Comparison of ENCODE assay signal across 17 mouse cellular contexts in the genomic region with DNA sequence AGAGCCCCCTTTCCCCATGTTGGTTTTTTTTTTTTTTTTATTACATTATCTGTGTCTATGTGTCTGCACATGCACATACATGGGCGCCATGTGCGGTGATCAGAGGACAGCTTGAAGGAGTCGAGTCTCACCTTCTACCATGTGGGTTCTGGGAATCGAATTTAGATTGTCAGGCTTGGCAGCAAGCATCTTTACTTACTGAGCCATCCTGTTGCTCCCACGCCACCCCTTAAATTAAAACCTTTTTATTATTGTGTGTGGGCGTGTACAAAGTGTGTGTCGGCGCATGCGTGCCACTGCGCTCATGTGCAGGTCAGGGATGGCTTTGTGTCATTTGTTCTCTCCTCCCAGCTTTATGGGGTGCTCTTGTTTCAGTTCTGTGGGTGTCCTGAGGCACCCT. TPM values are rescaled to one million over a fixed set of nuclear protein-coding genes. Genes with fewer than 3 reads are reported as not detected.
DNase-seq lines count a peak whose midpoint lies in the region; TF ChIP-seq lines count a peak whose summit lies in the region.
"Had no signal": no experiment of that assay in that cellular context is flagged by ENCODE, and none has a peak within 500 bp of the region (broad histone marks: within the 10 kb centered on the region; RNA-seq: fewer than 3 reads in every experiment).

No protein-coding gene starts in this region.

- H3K27ac ChIP-seq in gastrocnemius, adult 2 months, result no peak overlapping the region
- H3K27ac ChIP-seq in layer of hippocampus, adult 2 months, result peak overlapping the region; percentile 82
- H3K27ac ChIP-seq: embryonic facial prominence, embryonic 10.5 days; forebrain, embryonic 15.5 days; heart, adult 2 months; hindbrain, embryonic 15.5 days had no signal

- no peak for TF ChIP-seq CTCF in gastrocnemius, adult 2 months (IDR thresholded peaks at IDR 0.05)
- no peak for TF ChIP-seq CTCF in layer of hippocampus, adult 2 months (conservative IDR thresholded peaks at IDR 0.05)

- no peak overlapping the region for H3K4me3 ChIP-seq in gastrocnemius, adult 2 months
- no peak overlapping the region for H3K4me3 ChIP-seq in layer of hippocampus, adult 2 months
- H3K4me3 ChIP-seq: embryonic facial prominence, embryonic 10.5 days; forebrain, embryonic 15.5 days; heart, adult 2 months; heart, embryonic 12.5 days; hindbrain, embryonic 15.5 days had no signal

- DNase-seq in gastrocnemius, adult 2 months, result peak; percentile 10
- no peak for DNase-seq in gastrocnemius, postnatal 14 days
- peak in 1 of 2 experiments; percentile 62 for DNase-seq in layer of hippocampus, adult 2 months (ENCODE audit: low spot score in 2 of 2)
- DNase-seq in layer of hippocampus, postnatal 25 days (ENCODE audit: extremely low spot score in 1 of 2, low spot score in 1 of 2), result no peak
- peak; percentile 38 to 47 for DNase-seq in right cerebral cortex, adult 2 months (ENCODE audit: low spot score in 2 of 2)
- DNase-seq in right cerebral cortex, postnatal 4 days, result no peak
- DNase-seq: adrenal gland, adult 2 months; adrenal gland, postnatal 25 days; cerebellum, adult 2 months; cerebellum, postnatal 10 days; gastrocnemius, postnatal 10 days; heart, adult 2 months; heart, postnatal 36 days had no signal

- intact Hi-C loops in gastrocnemius, adult 2 months (cut with DNase I), result no loop called here
- intact Hi-C loops in gastrocnemius, postnatal 14 days (cut with DNase I; ENCODE audit: low total_unique reads), result no loop called here

RNA-seq across cellular contexts. Expression of a gene that starts 10.7 kb away (rescaled TPM):
- total RNA-seq in gastrocnemius, adult 2 months (2021), result 100 to 1,000 TPM; 579 to 631 TPM
- total RNA-seq in gastrocnemius, postnatal 14 days (2021), result 100 to 1,000 TPM; 216 to 226 TPM
- total RNA-seq in layer of hippocampus, adult 2 months (2021), result 10 to 100 TPM; 76.5 to 89.8 TPM
- total RNA-seq in layer of hippocampus, postnatal 25 days (2021), result 10 to 100 TPM; 71.5 to 78.9 TPM

RNA-seq across cellular contexts. Expression of a gene that starts 11.1 kb away (rescaled TPM):
- total RNA-seq in gastrocnemius, adult 2 months (2021), result 1 to 10 TPM; 3.8 to 5.7 TPM
- total RNA-seq in gastrocnemius, postnatal 14 days (2021), result 1 to 10 TPM; 2.5 to 3.3 TPM
- 1 to 10 TPM; 2.9 to 5.0 TPM for total RNA-seq in layer of hippocampus, adult 2 months (2021)
- total RNA-seq in layer of hippocampus, postnatal 25 days (2021), result 1 to 10 TPM; 3.1 to 3.4 TPM

RNA-seq across cellular contexts. Expression of a gene that starts 23.1 kb away (rescaled TPM):
- total RNA-seq in gastrocnemius, adult 2 months (2021), result 10 to 100 TPM; 39.6 to 44.9 TPM
- total RNA-seq in gastrocnemius, postnatal 14 days (2021), result 10 to 100 TPM; 21.2 to 25.5 TPM
- 100 to 1,000 TPM; 387 to 403 TPM for total RNA-seq in layer of hippocampus, adult 2 months (2021)
- total RNA-seq in layer of hippocampus, postnatal 25 days (2021), result 100 to 1,000 TPM; 326 to 389 TPM

RNA-seq across cellular contexts. Expression of a gene that starts 41.8 kb away (rescaled TPM):
- total RNA-seq in gastrocnemius, adult 2 months (2021), result 10 to 100 TPM; 86.3 to 86.4 TPM
- 100 to 1,000 TPM; 117 to 122 TPM for total RNA-seq in gastrocnemius, postnatal 14 days (2021)
- total RNA-seq in layer of hippocampus, adult 2 months (2021), result 10 to 100 TPM; 50.8 to 54.7 TPM
- total RNA-seq in layer of hippocampus, postnatal 25 days (2021), result 10 to 100 TPM; 48.7 to 48.8 TPM

RNA-seq across cellular contexts. Expression of a gene that starts 53.0 kb away (rescaled TPM):
- 10 to 100 TPM; 10.7 to 10.8 TPM for total RNA-seq in gastrocnemius, adult 2 months (2021)
- total RNA-seq in gastrocnemius, postnatal 14 days (2021), result 10 to 100 TPM in 1 of 2 experiments, 1 to 10 TPM in 1; 7.4 to 10.8 TPM
- total RNA-seq in layer of hippocampus, adult 2 months (2021), result 10 to 100 TPM; 23.8 TPM
- 10 to 100 TPM; 23.1 to 24.8 TPM for total RNA-seq in layer of hippocampus, postnatal 25 days (2021)

Comparison
In these comparisons a context has a peak if more than half of its experiments do, and no peak if none do; other contexts are left out.
1. DNase-seq: peak in gastrocnemius, adult 2 months (single experiment) and right cerebral cortex, adult 2 months (2 of 2); none in gastrocnemius, postnatal 14 days (single experiment), layer of hippocampus, postnatal 25 days (0 of 2) and right cerebral cortex, postnatal 4 days (single experiment).
2. RNA of a gene that starts 23.1 kb away (total RNA-seq): 387 to 403 TPM in layer of hippocampus, adult 2 months and 326 to 389 TPM in layer of hippocampus, postnatal 25 days; 39.6 to 44.9 TPM in gastrocnemius, adult 2 months and 21.2 to 25.5 TPM in gastrocnemius, postnatal 14 days; every median in the first group is over 4 times any median in the second.